Mouse (Mus musculus): Measurements from ENCODE around the gene Castor1.

- TF ChIP-seq POLR2A (IDR thresholded peaks at IDR 0.05; ENCODE audit: low read depth, low read length) (no peak), CTCF (conservative IDR thresholded peaks at IDR 0.05; ENCODE audit: insufficient read depth, insufficient read length, low read depth, low read length) (no peak)
These were observed 28.6 kb downstream of the Castor1 start for GRCm38 (mm10) chr11:4246623-4247022.
